Mouse (Mus musculus) forebrain, embryonic 16.5 days (tissue): ENCODE measurements at regions not wholly inside any gene's neighbourhood (a gene's known extent, or its start where the extent isn't known, plus 50 kb on each side); places are given as distances from the start of the nearest gene placed in this dataset.

Experiments used
- ATAC-seq: fragments of 200-750 bp; cut with Nextera tagmentation; 2 replicates; pipeline ENCODE4 v1.8.0; 2017; ENCODE audit warnings: mild to moderate bottlenecking, moderate library complexity
- H3K27ac ChIP-seq: fragments of 300-500 bp; sonication (generic); 2 replicates; pipeline ENCODE4 v1.5.1; 2014; ENCODE audit warnings: low read length, control low read depth
- H3K27me3 ChIP-seq: fragments of 300-500 bp; sonication (generic); replicated peaks from 2 replicates; pipeline ENCODE4 v1.6.1; 2014; ENCODE audit warnings: low read length; ENCODE audit not compliant: control insufficient read depth, insufficient read depth
- H3K36me3 ChIP-seq: fragments of 300-500 bp; sonication (generic); 2 replicates; pipeline ENCODE4 v1.6.1; 2014; ENCODE audit not compliant: control insufficient read depth, insufficient read depth
- H3K4me1 ChIP-seq: fragments of 300-500 bp; sonication (generic); replicated peaks from 2 replicates; pipeline ENCODE4 v1.6.1; 2014; ENCODE audit warnings: low read length; ENCODE audit not compliant: control insufficient read depth, insufficient read depth
- H3K4me2 ChIP-seq: fragments of 300-500 bp; sonication (generic); 2 replicates; pipeline ENCODE4 v1.6.1; 2014; ENCODE audit warnings: mild to moderate bottlenecking, low read length, control low read depth
- H3K4me3 ChIP-seq: fragments of 300-500 bp; sonication (generic); replicated peaks from 2 replicates; pipeline ENCODE4 v1.5.1; 2014; ENCODE audit warnings: mild to moderate bottlenecking, low read length, control low read depth
- H3K9ac ChIP-seq: fragments of 300-500 bp; sonication (generic); replicated peaks from 2 replicates; pipeline ENCODE4 v1.6.1; 2014; ENCODE audit warnings: low read depth, low read length, control low read depth
- H3K9me3 ChIP-seq: fragments of 300-500 bp; sonication (generic); 2 replicates; pipeline ENCODE4 v1.6.1; 2016; ENCODE audit warnings: low read length; ENCODE audit not compliant: control insufficient read depth
- WGBS: fragments of 180-500 bp; shearing (Covaris S2); extraction: QIAGEN DNeasy Blood & Tissue Kit; methylation state at CpG from one replicate; pipeline ENCODE4 v1.1.7; 2014; 5-methylcytosine and 5-hydroxymethylcytosine counted together

- Histone ChIP-seq H3K27ac (no peak overlapping the region), H3K9me3 (no peaks in the 10 kb centered on the region), H3K36me3 (no peaks in the 10 kb centered on the region), H3K27me3 (no peaks in the 10 kb centered on the region), H3K4me2 (no peak overlapping the region), H3K9ac (no peak overlapping the region), H3K4me3 (no peak overlapping the region), H3K4me1 (no peaks in the 10 kb centered on the region)
- WGBS, result 78% methylated on average over 2 of the region's 2 CpGs
- no peak for ATAC-seq
Measured at GRCm38 (mm10) chr3:110460192-110460591, 209.4 kb upstream of the Prmt6 start.

GRCm38 (mm10) chr3:110458900-110459299 lies 208.1 kb upstream of the Prmt6 start:
- no peak overlapping the region for H3K4me2 ChIP-seq
- no peak overlapping the region for H3K27ac ChIP-seq
- H3K36me3 ChIP-seq, result no peaks in the 10 kb centered on the region
- H3K4me1 ChIP-seq, result no peaks in the 10 kb centered on the region
- no peaks in the 10 kb centered on the region for H3K9me3 ChIP-seq
- H3K27me3 ChIP-seq, result no peaks in the 10 kb centered on the region
- no peak overlapping the region for H3K4me3 ChIP-seq
- no peak for ATAC-seq
- 44% methylated on average over 2 of the region's 2 CpGs for WGBS
- H3K9ac ChIP-seq, result no peak overlapping the region

- ATAC-seq, result peak; percentile 63; the same call in 1 of the 2 replicates
- Histone ChIP-seq H3K4me2 (no peak overlapping the region), H3K36me3 (no peaks in the 10 kb centered on the region), H3K9ac (no peak overlapping the region), H3K4me3 (no peak overlapping the region), H3K27ac (no peak overlapping the region), H3K4me1 (no peaks in the 10 kb centered on the region), H3K27me3 (no peaks in the 10 kb centered on the region), H3K9me3 (no peaks in the 10 kb centered on the region)
- 70% methylated on average over 7 of the region's 7 CpGs for WGBS
Measured at GRCm38 (mm10) chr3:110452470-110452869, 201.7 kb upstream of the Prmt6 start.
